Mouse (Mus musculus) liver, embryonic 16.5 days (tissue): Measurements from ENCODE around the gene Adam21. TPM values are rescaled to one million over a fixed set of nuclear protein-coding genes. Genes with fewer than 3 reads are reported as not detected.
"Not testable (repeated sequence)": the region's sequence is repeated elsewhere in the genome, so short reads cannot be mapped to it uniquely, and the experiment has no call there.

Source experiments
- ATAC-seq: fragments of 200-750 bp; cut with Nextera tagmentation; 2 replicates; pipeline ENCODE4 v1.8.0; 2017; ENCODE audit warnings: low read depth, mild to moderate bottlenecking, moderate number of reproducible peaks, moderate library complexity
- H3K27ac ChIP-seq: fragments of 300-500 bp; sonication (generic); 2 replicates; pipeline ENCODE4 v1.5.1; 2014; ENCODE audit warnings: mild to moderate bottlenecking, low read length
- H3K27me3 ChIP-seq: fragments of 300-500 bp; sonication (generic); 2 replicates; pipeline ENCODE4 v1.6.1; 2014; ENCODE audit warnings: low read depth, low read length, mixed read lengths; ENCODE audit not compliant: control insufficient read depth, insufficient read depth
- H3K36me3 ChIP-seq: fragments of 300-500 bp; sonication (generic); 2 replicates; pipeline ENCODE4 v1.6.1; 2014; ENCODE audit warnings: mild to moderate bottlenecking; ENCODE audit not compliant: control insufficient read depth, insufficient read depth
- H3K4me1 ChIP-seq: fragments of 300-500 bp; sonication (generic); 2 replicates; pipeline ENCODE4 v1.6.1; 2014; ENCODE audit warnings: low read depth, low read length, mixed read lengths; ENCODE audit not compliant: control insufficient read depth
- H3K4me2 ChIP-seq: fragments of 300-500 bp; sonication (generic); 2 replicates; pipeline ENCODE4 v1.6.1; 2014; ENCODE audit warnings: low read depth, low read length, mixed read lengths
- H3K4me3 ChIP-seq: fragments of 300-500 bp; sonication (generic); 2 replicates; pipeline ENCODE4 v1.5.1; 2014; ENCODE audit warnings: low read depth, mild to moderate bottlenecking, low read length
- H3K9ac ChIP-seq: fragments of 300-500 bp; sonication (generic); 2 replicates; pipeline ENCODE4 v1.6.1; 2014; ENCODE audit warnings: low read depth, low read length
- H3K9me3 ChIP-seq: fragments of 300-500 bp; sonication (generic); replicated peaks from 2 replicates; pipeline ENCODE4 v1.6.1; 2016; ENCODE audit warnings: low read length; ENCODE audit not compliant: control insufficient read depth
- WGBS: fragments of 180-500 bp; shearing (Covaris S2); extraction: QIAGEN DNeasy Blood & Tissue Kit; methylation state at CpG from one replicate; pipeline ENCODE4 v1.1.7; 2014; ENCODE audit not compliant: insufficient replicate concordance; 5-methylcytosine and 5-hydroxymethylcytosine counted together
- polyA plus RNA-seq: library from polyadenylated mRNA; unstranded; fragments of >200 nt; fragmentation: Nextera tagmentation; extraction: Ambion mirVana; gene quantifications from 2 replicates; pipeline ENCODE4 v1.2.1, GENCODE M21; 2015

The Adam21 gene
- polyA plus RNA-seq, 1 experiment from 2014 or later = not detected

DNA sequence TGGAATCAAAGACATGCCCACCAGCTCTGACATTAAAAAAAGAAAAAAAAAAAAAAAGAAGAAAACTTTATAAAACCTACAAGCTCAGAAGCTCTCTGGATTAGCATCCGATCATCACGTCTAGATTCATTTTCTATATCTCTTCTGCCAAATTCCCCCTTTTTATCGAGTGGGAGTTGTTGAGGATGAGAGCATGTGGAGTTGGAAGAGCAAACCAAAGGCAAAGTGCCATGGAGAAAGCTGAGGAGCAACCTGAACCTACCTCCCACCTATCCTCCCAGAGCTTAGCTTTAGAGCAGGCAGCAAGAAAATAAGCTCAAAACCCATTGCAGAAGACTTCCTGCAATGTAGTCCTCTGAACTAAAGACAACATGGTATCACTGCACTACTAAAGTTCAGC lies 4.1 kb downstream of the Adam21 start:
- H3K4me3 ChIP-seq = no peak overlapping the region
- no peak overlapping the region for H3K9ac ChIP-seq
- no peaks in the 10 kb centered on the region for H3K27me3 ChIP-seq
- H3K4me1 ChIP-seq = peaks cover 4% of the 10 kb centered on the region; the same call in 1 of the 2 replicates
- no peaks in the 10 kb centered on the region for H3K36me3 ChIP-seq
- 88% methylated on average over 3 of the region's 3 CpGs for WGBS
- no peak for ATAC-seq
- H3K27ac ChIP-seq = no peak overlapping the region
- no peak overlapping the region for H3K4me2 ChIP-seq
- no peaks in the 10 kb centered on the region for H3K9me3 ChIP-seq

DNA sequence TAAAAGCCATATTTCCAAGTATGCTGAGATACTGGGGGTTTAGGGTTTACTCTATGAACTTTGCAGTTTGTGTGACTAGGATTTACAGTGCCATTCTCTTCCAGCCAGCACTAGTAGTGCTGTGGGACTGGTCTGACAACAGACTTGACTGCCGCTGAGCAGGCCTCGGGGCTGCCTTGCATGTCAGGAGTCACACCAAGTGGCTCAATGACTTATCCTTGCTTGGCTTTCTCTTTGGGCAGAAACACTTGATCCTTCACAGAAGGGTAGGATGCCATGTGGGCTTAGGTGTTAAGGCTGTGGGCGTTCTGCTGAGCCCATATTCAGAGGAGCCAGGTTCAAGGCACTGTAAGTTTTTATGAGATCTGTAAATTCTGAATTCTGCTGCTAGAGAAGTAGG lies 19.0 kb downstream of the Adam21 start:
- no peaks in the 10 kb centered on the region for H3K4me1 ChIP-seq
- 72% methylated on average over 3 of the region's 3 CpGs for WGBS
- H3K4me2 ChIP-seq = no peak overlapping the region
- H3K36me3 ChIP-seq = no peaks in the 10 kb centered on the region
- no peaks in the 10 kb centered on the region for H3K9me3 ChIP-seq
- no peak overlapping the region for H3K27ac ChIP-seq
- ATAC-seq = no peak
- no peaks in the 10 kb centered on the region for H3K27me3 ChIP-seq
- H3K9ac ChIP-seq = no peak overlapping the region
- no peak overlapping the region for H3K4me3 ChIP-seq

DNA sequence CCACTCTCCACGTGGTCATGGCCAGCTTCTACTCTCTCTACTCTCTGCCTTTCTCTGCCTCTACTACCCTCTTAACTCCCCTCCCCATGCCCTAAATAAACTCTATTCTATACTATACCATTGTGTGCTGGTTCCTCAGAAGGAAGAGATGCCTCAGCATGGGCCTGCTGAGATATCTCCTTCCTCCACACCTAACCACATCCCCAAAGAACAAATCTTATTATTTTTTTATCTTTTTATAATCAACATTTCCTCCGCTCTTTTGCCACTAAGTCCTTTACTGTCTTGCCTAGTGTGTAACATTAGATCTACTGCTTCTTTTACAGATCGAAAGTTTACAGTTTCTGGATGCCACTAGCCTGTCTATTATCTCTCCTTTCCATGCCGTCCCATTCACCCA lies 21.1 kb downstream of the Adam21 start:
- no peak overlapping the region for H3K9ac ChIP-seq
- no peaks in the 10 kb centered on the region for H3K36me3 ChIP-seq
- 31% methylated on average over 4 of the region's 4 CpGs for WGBS
- no peak overlapping the region for H3K27ac ChIP-seq
- ATAC-seq = no peak
- no peak overlapping the region for H3K4me3 ChIP-seq
- no peaks in the 10 kb centered on the region for H3K9me3 ChIP-seq
- no peaks in the 10 kb centered on the region for H3K4me1 ChIP-seq
- H3K4me2 ChIP-seq = no peak overlapping the region
- H3K27me3 ChIP-seq = no peaks in the 10 kb centered on the region

DNA sequence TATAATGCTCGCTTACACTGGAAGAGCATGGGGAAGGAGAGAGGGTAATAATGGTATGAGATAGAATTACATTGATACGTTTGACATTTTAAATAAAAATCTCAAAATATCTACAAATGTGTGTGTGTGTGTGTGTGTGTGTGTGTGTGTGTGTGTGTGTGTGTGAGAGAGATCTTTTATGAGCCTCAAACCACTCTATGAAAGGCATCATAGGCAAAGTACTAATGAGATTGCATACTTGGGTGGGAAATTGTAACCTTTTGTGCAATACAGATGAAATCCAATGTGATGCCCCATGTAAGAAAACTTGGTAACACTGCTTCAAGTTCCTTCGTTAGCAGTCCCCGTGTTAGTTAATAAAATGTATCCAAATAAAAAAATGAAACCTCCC lies 35.2 kb downstream of the Adam21 start:
- Histone ChIP-seq H3K27me3 (no peaks in the 10 kb centered on the region), H3K4me2 (peak overlapping the region; percentile 64), H3K4me3 (peak overlapping the region; percentile 81), H3K9ac (peak overlapping the region; percentile 79), H3K4me1 (peaks cover 2% of the 10 kb centered on the region; the same call in 1 of the 2 replicates), H3K9me3 (no peaks in the 10 kb centered on the region), H3K27ac (no peak overlapping the region), H3K36me3 (no peaks in the 10 kb centered on the region)
- 31% methylated on average over 4 of the region's 4 CpGs for WGBS
- no peak for ATAC-seq

DNA sequence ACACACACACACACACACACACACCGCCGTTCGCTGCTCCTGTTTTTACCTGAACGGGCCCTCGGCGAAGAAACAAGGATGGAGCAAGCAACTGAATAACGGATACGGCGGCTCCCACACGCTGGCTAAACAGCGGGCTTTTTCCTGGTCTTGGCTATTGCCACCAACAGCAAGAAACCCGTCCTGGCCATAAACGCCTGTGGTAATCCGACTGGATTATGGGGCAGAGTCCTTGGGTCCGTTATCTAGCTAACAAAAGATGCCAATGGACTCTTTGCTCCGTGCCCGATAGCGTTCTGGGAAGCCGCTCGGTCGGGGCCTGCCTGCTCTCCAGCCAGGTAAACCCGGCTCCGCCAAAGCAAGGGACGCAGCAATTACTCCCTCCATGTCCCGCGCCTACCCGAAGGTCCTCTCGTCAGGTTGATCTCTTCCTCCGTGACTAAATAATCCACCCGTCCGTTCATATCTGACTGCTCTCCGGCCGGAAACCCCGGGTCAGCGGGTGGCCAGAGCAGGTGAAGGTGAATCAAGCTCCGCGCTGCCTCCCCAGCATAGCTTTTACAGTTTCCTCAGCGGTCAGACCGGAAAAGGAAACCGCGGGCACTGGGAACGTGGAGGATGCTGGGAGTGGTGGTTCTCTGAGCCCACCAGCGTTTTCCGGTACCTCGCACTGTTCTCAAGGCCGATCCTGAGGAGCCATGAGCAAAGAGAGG lies 35.8 kb downstream of the Adam21 start, which contains the start of the genes Gm20498 and Synj2bp:
Gm20498 (minus strand) TSS at position 590 of the 713 bp plus-strand sequence.
Synj2bp (minus strand) TSS at position 596 of the 713 bp plus-strand sequence.
- peak; percentile 89 for ATAC-seq
- Histone ChIP-seq H3K4me2 (peak within 1 kb of the TSS; percentile 64), H3K9ac (peak within 1 kb of the TSS; percentile 79), H3K9me3 (no peaks in the 10 kb centered on the region), H3K4me3 (peak within 1 kb of the TSS; percentile 81), H3K27me3 (no peaks in the 10 kb centered on the region), H3K4me1 (peaks cover 2% of the 10 kb centered on the region; the same call in 1 of the 2 replicates), H3K27ac (peak within 1 kb of the TSS; percentile 76), H3K36me3 (no peaks in the 10 kb centered on the region)
- under 1% methylated on average over 46 of the region's 46 CpGs for WGBS

DNA sequence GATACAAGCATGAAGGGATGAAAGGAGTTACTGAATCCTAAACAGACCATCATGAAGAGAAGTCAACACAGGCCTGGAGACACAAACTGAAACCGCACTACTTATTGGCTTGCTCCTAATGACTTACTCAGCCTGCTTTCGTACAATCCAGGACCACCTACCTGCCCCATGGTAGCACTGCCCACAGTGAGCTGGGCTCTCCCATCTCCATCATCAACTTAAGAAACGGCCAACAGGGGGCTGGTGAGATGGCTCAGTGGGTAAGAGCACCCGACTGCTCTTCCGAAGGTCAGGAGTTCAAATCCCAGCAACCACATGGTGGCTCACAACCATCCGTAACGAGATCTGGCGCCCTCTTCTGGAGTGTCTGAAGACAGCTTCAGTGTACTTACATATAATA lies 37.7 kb downstream of the Adam21 start:
- H3K27me3 ChIP-seq, H3K4me1 ChIP-seq, H3K4me3 ChIP-seq, H3K4me2 ChIP-seq, ATAC-seq, H3K36me3 ChIP-seq, H3K27ac ChIP-seq, H3K9me3 ChIP-seq, H3K9ac ChIP-seq: not testable (repeated sequence)
- 74% methylated on average over 5 of the region's 8 CpGs for WGBS

Other genes with a start within 250 kb of the Adam21 start
- gene Slc8a3, start 235.3 kb downstream of the Adam21 start, polyA plus RNA-seq = 0.04 and 0.05 TPM in 2 replicates
- gene Gm4787, start 189.0 kb downstream of the Adam21 start, polyA plus RNA-seq = 0.06 and 0.12 TPM in 2 replicates
- gene Adam4, start 146.5 kb downstream of the Adam21 start, polyA plus RNA-seq = 0.09 and 0.24 TPM in 2 replicates
- 59.0 and 65.5 TPM in 2 replicates for gene Cox16, start 83.3 kb downstream of the Adam21 start, polyA plus RNA-seq
- 10.3 and 10.6 TPM in 2 replicates for gene Gm20498, start 35.6 kb downstream of the Adam21 start, polyA plus RNA-seq
- gene Synj2bp, start 35.6 kb downstream of the Adam21 start, polyA plus RNA-seq = 12.7 and 14.2 TPM in 2 replicates
- gene Med6, start 26.5 kb upstream of the Adam21 start, polyA plus RNA-seq = 29.8 and 34.2 TPM in 2 replicates
- gene Ttc9, start 62.8 kb upstream of the Adam21 start, polyA plus RNA-seq = 0.18 and 0.44 TPM in 2 replicates
- gene Map3k9, start 212.7 kb upstream of the Adam21 start, polyA plus RNA-seq = 0.08 and 0.14 TPM in 2 replicates